ENCODE assay signal across 13 mouse cellular contexts in the genomic region with DNA sequence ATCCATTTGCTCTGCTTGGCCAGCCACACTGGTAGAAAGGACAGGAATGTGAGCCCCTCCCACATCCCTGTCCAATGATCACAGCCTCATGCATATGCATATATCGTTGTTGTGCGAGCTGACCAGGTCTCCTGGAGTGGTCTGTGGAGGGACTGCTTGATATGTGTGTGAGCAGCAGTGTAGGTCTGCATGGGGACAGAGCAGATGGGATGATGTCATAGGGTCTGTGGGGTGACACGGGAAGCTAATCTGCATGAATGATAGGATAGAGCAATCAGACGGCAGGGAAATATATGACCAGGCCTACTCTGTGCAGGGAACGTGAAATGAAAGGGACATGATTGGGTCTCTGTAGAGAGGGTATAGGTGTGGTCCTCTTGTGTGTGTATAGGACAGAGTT. TPM values are rescaled to one million over a fixed set of nuclear protein-coding genes. Genes with fewer than 3 reads are reported as not detected.
DNase-seq lines count a peak whose midpoint lies in the region; ATAC-seq lines count a peak whose summit lies in the region.
"Had no signal": no experiment of that assay in that cellular context is flagged by ENCODE, and none has a peak within 500 bp of the region (broad histone marks: within the 10 kb centered on the region; RNA-seq: fewer than 3 reads in every experiment).

No protein-coding gene starts in this region.

- no peaks in the 10 kb centered on the region for H3K36me3 ChIP-seq in neural tube, embryonic 11.5 days (ENCODE audit: control insufficient read depth, insufficient read depth, low read length)
- no peaks in the 10 kb centered on the region for H3K36me3 ChIP-seq in intestine, embryonic 16.5 days (ENCODE audit: control insufficient read depth, insufficient read depth, low read length)
- H3K36me3 ChIP-seq in heart, embryonic 12.5 days: no peaks in the 10 kb centered on the region
- H3K36me3 ChIP-seq: G1E had no signal

- H3K9me3 ChIP-seq in neural tube, embryonic 11.5 days (ENCODE audit: control insufficient read depth, low read length): no peaks in the 10 kb centered on the region
- H3K9me3 ChIP-seq in intestine, embryonic 16.5 days (ENCODE audit: control insufficient read depth, low read length): 0 out of 2 replicates have a peak, but pooled peaks cover 4% of the 10 kb centered on the region
- H3K9me3 ChIP-seq in heart, embryonic 12.5 days (replicated peaks): no peaks in the 10 kb centered on the region
- H3K9me3 ChIP-seq: G1E had no signal

- DNase-seq in embryo, embryonic 10 days (ENCODE audit: low spot score): peak; percentile 27
- DNase-seq in embryo, embryonic 11 days: no peak
- peak; percentile 29 for DNase-seq in neural tube, embryonic 11.5 days (ENCODE audit: low spot score)
- no peak for DNase-seq in neural tube, embryonic 10.5 days (ENCODE audit: extremely low spot score, low spot score)
- DNase-seq in retina, postnatal 1 day: peak; percentile 69
- DNase-seq in thymus, postnatal 0 days (ENCODE audit: low spot score): no peak
- DNase-seq: heart, adult 2 months; lung, postnatal 36 days had no signal

- H3K4me1 ChIP-seq in neural tube, embryonic 11.5 days (ENCODE audit: control insufficient read depth, insufficient read depth, low read length): no peaks in the 10 kb centered on the region
- H3K4me1 ChIP-seq in intestine, embryonic 16.5 days (ENCODE audit: control insufficient read depth, insufficient read depth, low read length): no peaks in the 10 kb centered on the region; the same call in 1 of the 2 replicates
- no peaks in the 10 kb centered on the region for H3K4me1 ChIP-seq in heart, embryonic 12.5 days (replicated peaks)

- H3K4me2 ChIP-seq in neural tube, embryonic 11.5 days (ENCODE audit: low read depth): no peak overlapping the region
- no peak overlapping the region for H3K4me2 ChIP-seq in intestine, embryonic 16.5 days (ENCODE audit: low read depth, low read length)
- H3K4me2 ChIP-seq in heart, embryonic 12.5 days: no peak overlapping the region

- H3K9ac ChIP-seq in neural tube, embryonic 11.5 days (ENCODE audit: low read length): no peak overlapping the region
- H3K9ac ChIP-seq in intestine, embryonic 16.5 days (ENCODE audit: low read depth, low read length): no peak overlapping the region
- no peak overlapping the region for H3K9ac ChIP-seq in heart, embryonic 12.5 days

- WGBS in neural tube, embryonic 11.5 days: 58% methylated on average over 5 of the region's 5 CpGs
- 56% methylated on average over 5 of the region's 5 CpGs for WGBS in intestine, embryonic 16.5 days
- WGBS in heart, embryonic 12.5 days: 51% methylated on average over 5 of the region's 5 CpGs

- no peak overlapping the region for H3K4me3 ChIP-seq in neural tube, embryonic 11.5 days (ENCODE audit: low read depth, low read length)
- H3K4me3 ChIP-seq in intestine, embryonic 16.5 days (ENCODE audit: low read length): no peak overlapping the region
- no peak overlapping the region for H3K4me3 ChIP-seq in heart, embryonic 12.5 days
- H3K4me3 ChIP-seq: heart, adult 2 months had no signal

- no peaks in the 10 kb centered on the region for H3K27me3 ChIP-seq in neural tube, embryonic 11.5 days (ENCODE audit: control insufficient read depth, insufficient read depth, low read length)
- no peaks in the 10 kb centered on the region for H3K27me3 ChIP-seq in intestine, embryonic 16.5 days (replicated peaks; ENCODE audit: control insufficient read depth, insufficient read depth, low read length)
- H3K27me3 ChIP-seq in heart, embryonic 12.5 days (replicated peaks): no peaks in the 10 kb centered on the region

- no peak overlapping the region for H3K27ac ChIP-seq in neural tube, embryonic 11.5 days (ENCODE audit: low read depth, low read length)
- H3K27ac ChIP-seq in intestine, embryonic 16.5 days (ENCODE audit: low read length): no peak overlapping the region
- H3K27ac ChIP-seq in heart, embryonic 12.5 days (ENCODE audit: poor library complexity, severe bottlenecking): no peak overlapping the region
- H3K27ac ChIP-seq: heart, adult 2 months had no signal

- peak; percentile 81 for ATAC-seq in neural tube, embryonic 11.5 days (ENCODE audit: insufficient read depth, low FRiP score, low TSS enrichment)
- ATAC-seq in intestine, embryonic 16.5 days: peak; percentile 37; the same call in 1 of the 2 replicates
- ATAC-seq in heart, embryonic 12.5 days (ENCODE audit: insufficient number of reproducible peaks, low FRiP score): no peak; the same call in 1 of the 2 replicates

RNA-seq across cellular contexts. Expression of a gene that starts 37.6 kb away (rescaled TPM):
- polyA plus RNA-seq in neural tube, embryonic 11.5 days (2014; fragmentation: Nextera tagmentation; extraction: Ambion mirVana): 1.6 and 3.7 TPM in 2 replicates
- polyA plus RNA-seq in intestine, embryonic 16.5 days (2015; fragmentation: Nextera tagmentation; extraction: Ambion mirVana): 0.27 and 0.50 TPM in 2 replicates
- 0.09 and 0.27 TPM in 2 replicates for polyA plus RNA-seq in thymus, postnatal 0 days (2015; fragmentation: Nextera tagmentation; extraction: Ambion mirVana)
- polyA plus RNA-seq in heart, embryonic 12.5 days (2016; fragmentation: Nextera tagmentation; extraction: Ambion mirVana): 0.23 TPM in 1 of 2 replicates, not detected in the other
- polyA plus RNA-seq: G1E; liver, adult 2 months had no signal

RNA-seq across cellular contexts. Expression of a gene that starts 57.6 kb away (rescaled TPM):
- polyA plus RNA-seq in neural tube, embryonic 11.5 days (2014; fragmentation: Nextera tagmentation; extraction: Ambion mirVana): 10.0 and 15.0 TPM in 2 replicates
- 0.07 and 0.12 TPM in 2 replicates for polyA plus RNA-seq in intestine, embryonic 16.5 days (2015; fragmentation: Nextera tagmentation; extraction: Ambion mirVana)
- polyA plus RNA-seq in thymus, postnatal 0 days (2015; fragmentation: Nextera tagmentation; extraction: Ambion mirVana): 0.21 and 0.23 TPM in 2 replicates
- polyA plus RNA-seq in heart, embryonic 12.5 days (2016; fragmentation: Nextera tagmentation; extraction: Ambion mirVana): 0.30 and 0.50 TPM in 2 replicates
- polyA plus RNA-seq: G1E; heart, adult 2 months; liver, adult 2 months; small intestine, adult 2 months had no signal

Comparison
In these comparisons a context has a peak if more than half of its experiments do, and no peak if none do; other contexts are left out.
1. DNase-seq: peak in embryo, embryonic 10 days (single experiment), neural tube, embryonic 11.5 days (single experiment) and retina, postnatal 1 day (single experiment); none in embryo, embryonic 11 days (single experiment), neural tube, embryonic 10.5 days (single experiment) and thymus, postnatal 0 days (single experiment).